Mouse (Mus musculus): Measurements from ENCODE around the gene Arl5c.

DNA sequence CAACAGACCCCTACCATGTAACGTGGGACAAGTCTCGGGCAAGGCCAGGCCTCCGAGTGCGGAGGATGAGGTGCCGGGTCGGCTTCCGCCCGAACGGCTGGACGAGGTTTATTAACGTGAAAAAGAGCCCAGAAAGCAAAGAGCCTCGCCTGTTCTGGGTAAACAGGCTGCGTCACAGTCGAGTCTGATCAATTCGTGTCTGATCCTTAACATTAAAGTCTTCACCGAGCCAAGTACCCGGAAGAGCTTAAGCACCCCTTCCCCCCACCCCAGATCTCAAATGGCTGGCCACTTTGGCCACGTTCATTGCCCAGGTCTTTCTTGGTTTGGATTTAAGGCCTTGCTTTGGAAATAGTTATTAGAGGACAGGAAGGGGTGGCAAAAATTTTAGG is 31.3 kb upstream of the Arl5c start:
- no peak for TF ChIP-seq CTCF (IDR thresholded peaks at IDR 0.05; ENCODE audit: low read depth)
- TF ChIP-seq EP300 (IDR thresholded peaks at IDR 0.05; ENCODE audit: low read depth) = no peak

Data from heart, postnatal 0 days (tissue).